Mouse (Mus musculus): ENCODE results near the gene Plac1. TPM values are rescaled to one million over a fixed set of nuclear protein-coding genes. Genes with fewer than 3 reads are reported as not detected.

Gene Plac1
- not detected for polyA plus RNA-seq (2017; shearing (Covaris generic))

GRCm38 (mm10) chrX:53240011-53240410 lies at the start of gene Plac1:
TSS of gene Plac1 (minus strand) at chrX:53240111.

GRCm38 (mm10) chrX:53273124-53273523 lies 33.2 kb upstream of the Plac1 start, which contains the start of gene Fam122c:
TSS of gene Fam122c (plus strand) at chrX:53273424.

GRCm38 (mm10) chrX:53269289-53270062 lies 29.6 kb upstream of the Plac1 start, which contains the start of gene Fam122b:
TSS of gene Fam122b (minus strand) at chrX:53269805.

Other genes with a start within 250 kb of the Plac1 start
- 8.4 TPM for gene Fam122b, start 29.7 kb upstream of the Plac1 start, polyA plus RNA-seq (2017; shearing (Covaris generic))
- gene Fam122c, start 33.3 kb upstream of the Plac1 start, polyA plus RNA-seq (2017; shearing (Covaris generic)): not detected
- 13.0 TPM for gene Mospd1, start 130.4 kb upstream of the Plac1 start, polyA plus RNA-seq (2017; shearing (Covaris generic))
- not detected for gene Etd, start 194.8 kb upstream of the Plac1 start, polyA plus RNA-seq (2017; shearing (Covaris generic))

Data from effector memory CD4-positive, alpha-beta T cell, adult 5 months (primary cell).